Mouse (Mus musculus) midbrain, embryonic 16.5 days (tissue): ENCODE measurements around the gene Cxcl16. TPM values are rescaled to one million over a fixed set of nuclear protein-coding genes. Genes with fewer than 3 reads are reported as not detected.
"Not testable (repeated sequence)": the region's sequence is repeated elsewhere in the genome, so short reads cannot be mapped to it uniquely, and the experiment has no call there.

ENCODE experiments used
- ATAC-seq: fragments of 200-750 bp; cut with Nextera tagmentation; 2 replicates; pipeline ENCODE4 v1.8.0; 2017; ENCODE audit warnings: moderate TSS enrichment
- H3K27ac ChIP-seq: fragments of 300-500 bp; sonication (generic); 2 replicates; pipeline ENCODE4 v1.5.1; 2014; ENCODE audit warnings: mild to moderate bottlenecking, low read length, mixed read lengths
- H3K27me3 ChIP-seq: fragments of 300-500 bp; sonication (generic); 2 replicates; pipeline ENCODE4 v1.6.1; 2014; ENCODE audit warnings: low read depth, low read length, mixed read lengths; ENCODE audit not compliant: control insufficient read depth, insufficient read depth
- H3K36me3 ChIP-seq: fragments of 300-500 bp; sonication (generic); 2 replicates; pipeline ENCODE4 v1.6.1; 2014; ENCODE audit warnings: mild to moderate bottlenecking, low read length, moderate library complexity, mixed read lengths; ENCODE audit not compliant: control insufficient read depth, insufficient read depth
- H3K4me1 ChIP-seq: fragments of 300-500 bp; sonication (generic); 2 replicates; pipeline ENCODE4 v1.6.1; 2014; ENCODE audit warnings: mild to moderate bottlenecking, low read length, mixed read lengths; ENCODE audit not compliant: control insufficient read depth, insufficient read depth
- H3K4me2 ChIP-seq: fragments of 300-500 bp; sonication (generic); 2 replicates; pipeline ENCODE4 v1.6.1; 2014; ENCODE audit warnings: mild to moderate bottlenecking, low read length, mixed read lengths
- H3K4me3 ChIP-seq: fragments of 300-500 bp; sonication (generic); 2 replicates; pipeline ENCODE4 v1.5.1; 2014; ENCODE audit warnings: low read depth, mild to moderate bottlenecking, low read length, moderate library complexity, mixed read lengths
- H3K9ac ChIP-seq: fragments of 300-500 bp; sonication (generic); 2 replicates; pipeline ENCODE4 v1.6.1; 2014; ENCODE audit warnings: low read depth, low read length, mixed read lengths
- H3K9me3 ChIP-seq: fragments of 300-500 bp; sonication (generic); replicated peaks from 2 replicates; pipeline ENCODE4 v1.6.1; 2014; ENCODE audit warnings: mild to moderate bottlenecking, low read length, mixed read lengths; ENCODE audit not compliant: control insufficient read depth, poor library complexity, severe bottlenecking
- WGBS: fragments of 180-500 bp; shearing (Covaris S2); extraction: QIAGEN DNeasy Blood & Tissue Kit; methylation state at CpG from one replicate; pipeline ENCODE4 v1.1.7; 2014; 5-methylcytosine and 5-hydroxymethylcytosine counted together
- polyA plus RNA-seq: library from polyadenylated mRNA; unstranded; fragments of >200 nt; fragmentation: Nextera tagmentation; extraction: Ambion mirVana; gene quantifications from 2 replicates; pipeline ENCODE4 v1.2.1, GENCODE M21; 2015

Gene Cxcl16
- polyA plus RNA-seq, 1 experiment from 2014 or later: 2.6 TPM

- Histone ChIP-seq H3K9ac (no peak overlapping the region), H3K36me3 (no peaks in the 10 kb centered on the region), H3K27me3 (no peaks in the 10 kb centered on the region), H3K27ac (no peak overlapping the region), H3K9me3 (no peaks in the 10 kb centered on the region; the same call in 1 of the 2 replicates), H3K4me1 (no peaks in the 10 kb centered on the region), H3K4me2 (no peak overlapping the region), H3K4me3 (no peak overlapping the region)
- 92% methylated on average over 3 of the region's 3 CpGs for WGBS
- no peak for ATAC-seq
Observed at GRCm38 (mm10) chr11:70489138-70489537, 29.4 kb upstream of the Cxcl16 start.

GRCm38 (mm10) chr11:70487816-70488215 lies 28.0 kb upstream of the Cxcl16 start:
- no peaks in the 10 kb centered on the region for H3K27me3 ChIP-seq
- H3K9me3 ChIP-seq: no peaks in the 10 kb centered on the region; the same call in 1 of the 2 replicates
- H3K27ac ChIP-seq: no peak overlapping the region
- no peak overlapping the region for H3K9ac ChIP-seq
- WGBS: 59% methylated on average over 4 of the region's 4 CpGs
- H3K4me1 ChIP-seq: no peaks in the 10 kb centered on the region
- H3K4me2 ChIP-seq: no peak overlapping the region
- no peaks in the 10 kb centered on the region for H3K36me3 ChIP-seq
- H3K4me3 ChIP-seq: no peak overlapping the region
- ATAC-seq: no peak

GRCm38 (mm10) chr11:70485498-70485897 lies 25.7 kb upstream of the Cxcl16 start:
- H3K27me3 ChIP-seq: no peaks in the 10 kb centered on the region
- no peaks in the 10 kb centered on the region for H3K36me3 ChIP-seq

GRCm38 (mm10) chr11:70474872-70475534 lies 15.2 kb upstream of the Cxcl16 start:
- no peak for ATAC-seq
- Histone ChIP-seq H3K4me1 (no peaks in the 10 kb centered on the region), H3K36me3 (no peaks in the 10 kb centered on the region), H3K27ac (no peak overlapping the region), H3K27me3 (no peaks in the 10 kb centered on the region), H3K4me3 (no peak overlapping the region), H3K4me2 (no peak overlapping the region), H3K9me3 (no peaks in the 10 kb centered on the region), H3K9ac (no peak overlapping the region)
- 74% methylated on average over 12 of the region's 12 CpGs for WGBS

More at GRCm38 (mm10) chr11:70485498-70485897, 25.7 kb upstream of the Cxcl16 start:
- Histone ChIP-seq H3K4me2 (no peak overlapping the region), H3K27ac (no peak overlapping the region), H3K4me3 (no peak overlapping the region), H3K4me1 (no peaks in the 10 kb centered on the region), H3K9me3 (no peaks in the 10 kb centered on the region), H3K9ac (no peak overlapping the region)
- ATAC-seq: no peak
- 52% methylated on average over 2 of the region's 2 CpGs for WGBS

- H3K27me3 ChIP-seq, H3K4me3 ChIP-seq: not testable (repeated sequence)
Observed at GRCm38 (mm10) chr11:70473291-70473690, 13.5 kb upstream of the Cxcl16 start.

GRCm38 (mm10) chr11:70472716-70473115 lies 12.9 kb upstream of the Cxcl16 start:
- no peaks in the 10 kb centered on the region for H3K36me3 ChIP-seq
- no peaks in the 10 kb centered on the region for H3K9me3 ChIP-seq
- no peak overlapping the region for H3K9ac ChIP-seq
- no peak for ATAC-seq
- no peak overlapping the region for H3K4me3 ChIP-seq
- no peak overlapping the region for H3K27ac ChIP-seq
- H3K4me2 ChIP-seq: no peak overlapping the region
- H3K4me1 ChIP-seq: no peaks in the 10 kb centered on the region
- no peaks in the 10 kb centered on the region for H3K27me3 ChIP-seq

More at GRCm38 (mm10) chr11:70473291-70473690, 13.5 kb upstream of the Cxcl16 start:
- H3K9ac ChIP-seq, ATAC-seq, H3K9me3 ChIP-seq, H3K4me1 ChIP-seq, H3K36me3 ChIP-seq, H3K4me2 ChIP-seq, H3K27ac ChIP-seq: not testable (repeated sequence)
- WGBS: 88% methylated on average over 5 of the region's 5 CpGs

GRCm38 (mm10) chr11:70469764-70470163 lies 10.0 kb upstream of the Cxcl16 start:
- ATAC-seq: no peak
- Histone ChIP-seq H3K4me3 (no peak overlapping the region), H3K9me3 (no peaks in the 10 kb centered on the region), H3K36me3 (no peaks in the 10 kb centered on the region), H3K4me1 (peaks cover 3% of the 10 kb centered on the region; the same call in 1 of the 2 replicates), H3K4me2 (no peak overlapping the region), H3K9ac (no peak overlapping the region), H3K27me3 (peaks cover 3% of the 10 kb centered on the region), H3K27ac (no peak overlapping the region)
- WGBS: 87% methylated on average over 3 of the region's 3 CpGs

- H3K27ac ChIP-seq: no peak overlapping the region
- H3K4me1 ChIP-seq: peaks cover 3% of the 10 kb centered on the region; the same call in 1 of the 2 replicates
- no peaks in the 10 kb centered on the region for H3K36me3 ChIP-seq
- ATAC-seq: no peak
- H3K9me3 ChIP-seq: no peaks in the 10 kb centered on the region
- no peak overlapping the region for H3K4me2 ChIP-seq
- peaks cover 10% of the 10 kb centered on the region for H3K27me3 ChIP-seq
- WGBS: 96% methylated on average over 5 of the region's 5 CpGs
- no peak overlapping the region for H3K9ac ChIP-seq
- H3K4me3 ChIP-seq: no peak overlapping the region
Observed at GRCm38 (mm10) chr11:70467902-70468619, 8.3 kb upstream of the Cxcl16 start.

- H3K4me3 ChIP-seq: no peak overlapping the region
- H3K27me3 ChIP-seq: peaks cover 10% of the 10 kb centered on the region
- 0 out of 2 replicates have a peak overlapping the region, but pooled peaks have one; percentile 36 for H3K9ac ChIP-seq
Observed at GRCm38 (mm10) chr11:70465824-70466223, 6.0 kb upstream of the Cxcl16 start.

More at GRCm38 (mm10) chr11:70465824-70466223, 6.0 kb upstream of the Cxcl16 start:
- no peak for ATAC-seq
- Histone ChIP-seq H3K36me3 (no peaks in the 10 kb centered on the region), H3K27ac (no peak overlapping the region), H3K9me3 (no peaks in the 10 kb centered on the region; the same call in 1 of the 2 replicates), H3K4me1 (peaks cover 3% of the 10 kb centered on the region; the same call in 1 of the 2 replicates), H3K4me2 (peak overlapping the region; percentile 35)
- 8% methylated on average over 23 of the region's 23 CpGs for WGBS
